Mouse (Mus musculus) liver, postnatal 0 days (tissue): ENCODE measurements at regions not wholly inside any gene's neighbourhood (a gene's known extent, or its start where the extent isn't known, plus 50 kb on each side); places are given as distances from the start of the nearest gene placed in this dataset.

Source experiments
- CTCF ChIP-seq: sonication (generic); IDR thresholded peaks from 2 replicates; pipeline ENCODE4 v1.5.1; 2016; ENCODE audit warnings: antibody characterized with exemption, low read depth
- EP300 ChIP-seq: IDR thresholded peaks from 2 replicates; pipeline ENCODE4 v1.6.1; 2016; ENCODE audit warnings: antibody characterized with exemption, low read depth, mild to moderate bottlenecking

DNA sequence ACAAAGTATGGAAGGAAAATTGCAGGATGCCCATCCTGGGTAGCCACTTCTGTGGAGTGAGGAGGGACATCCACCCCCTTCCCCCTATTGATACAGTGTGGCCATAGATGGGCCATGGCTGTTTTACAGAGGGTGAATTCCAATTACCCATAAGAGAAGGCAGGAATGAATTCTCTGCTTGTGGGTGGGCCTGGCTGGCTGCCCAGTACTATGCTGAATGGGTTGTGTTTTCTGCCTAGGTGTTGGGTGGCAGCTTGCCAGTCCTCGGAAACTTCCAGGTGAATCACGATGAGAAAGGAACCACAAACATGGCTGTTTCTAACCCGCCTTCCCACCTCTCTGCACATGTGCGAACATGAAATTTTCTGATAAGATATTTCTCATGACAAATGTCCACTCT lies 109.0 kb upstream of the Veph1 start:
- TF ChIP-seq CTCF (no peak), EP300 (no peak)
